ENCODE assay signal across 8 mouse cellular contexts in the genomic region with DNA sequence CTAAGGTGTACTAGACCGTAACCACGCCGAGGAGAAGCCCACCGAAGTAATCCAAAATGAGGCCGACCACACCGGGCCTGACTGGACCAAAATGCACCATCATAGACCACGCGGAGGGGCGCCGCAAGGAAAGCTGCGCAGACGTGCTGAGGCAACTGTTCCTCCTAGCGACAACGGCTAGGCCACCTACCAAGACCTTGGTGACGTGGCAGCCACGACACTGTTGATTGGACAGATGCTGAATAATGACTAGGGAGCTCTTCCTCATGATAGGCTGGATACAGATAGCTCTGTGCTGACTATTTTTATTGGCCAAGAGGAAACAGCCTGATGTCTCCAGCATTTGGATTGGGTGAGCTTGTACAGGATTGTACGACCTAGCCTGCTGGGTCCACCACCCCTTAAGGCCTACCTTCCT.
DNase-seq lines count a peak whose midpoint lies in the region; ATAC-seq and TF ChIP-seq lines count a peak whose summit lies in the region.

No protein-coding gene starts in this region.

- peak; percentile 91 for ATAC-seq in embryonic facial prominence, embryonic 15.5 days (ENCODE audit: insufficient number of reproducible peaks, low FRiP score, low TSS enrichment, low read depth)
- ATAC-seq in limb, embryonic 14.5 days (ENCODE audit: low FRiP score, low read depth): peak; percentile 92
- ATAC-seq in midbrain, postnatal 0 days (ENCODE audit: low FRiP score): peak; percentile 96

- no peaks in the 10 kb centered on the region for H3K36me3 ChIP-seq in embryonic facial prominence, embryonic 15.5 days
- no peaks in the 10 kb centered on the region for H3K36me3 ChIP-seq in limb, embryonic 14.5 days (ENCODE audit: control insufficient read depth, insufficient read depth, low read length)
- H3K36me3 ChIP-seq in midbrain, postnatal 0 days (ENCODE audit: insufficient read depth, low read length): no peaks in the 10 kb centered on the region

- no peaks in the 10 kb centered on the region; the same call in 1 of the 2 replicates for H3K4me1 ChIP-seq in bone marrow, adult 2 months (ENCODE audit: control insufficient read depth, insufficient read depth, low read length)
- H3K4me1 ChIP-seq in embryonic facial prominence, embryonic 15.5 days: peaks cover 24% of the 10 kb centered on the region
- H3K4me1 ChIP-seq in limb, embryonic 14.5 days (ENCODE audit: control insufficient read depth, insufficient read depth, low read length): peaks cover 28% of the 10 kb centered on the region
- H3K4me1 ChIP-seq in midbrain, postnatal 0 days (ENCODE audit: insufficient read depth, low read length): 0 out of 2 replicates have a peak, but pooled peaks cover 2% of the 10 kb centered on the region

- DNase-seq in 416B (ENCODE audit: low read depth): peak; percentile 99
- peak; percentile 95 for DNase-seq in heart, adult 8-10 months (ENCODE audit: low spot score)
- DNase-seq in kidney, adult 9 months: peak; percentile 99
- DNase-seq in limb, embryonic 14.5 days (ENCODE audit: low spot score): peak; percentile 96
- DNase-seq in midbrain, postnatal 0 days (ENCODE audit: low spot score): peak; percentile 97
- peak; percentile 67 to 75 for DNase-seq in spleen, postnatal 14 days (ENCODE audit: low spot score in 2 of 2)

- peak overlapping the region; percentile 43 for H3K4me2 ChIP-seq in embryonic facial prominence, embryonic 15.5 days (replicated peaks)
- peak overlapping the region; percentile 53 for H3K4me2 ChIP-seq in limb, embryonic 14.5 days (replicated peaks; ENCODE audit: low read depth, low read length, severe bottlenecking)
- H3K4me2 ChIP-seq in midbrain, postnatal 0 days (ENCODE audit: low read depth, low read length, poor library complexity, severe bottlenecking): peak overlapping the region; percentile 52

- WGBS in bone marrow, adult 2 months: 55% methylated on average over 17 of the region's 17 CpGs
- 48% methylated on average over 17 of the region's 17 CpGs for WGBS in embryonic facial prominence, embryonic 15.5 days
- WGBS in limb, embryonic 14.5 days: 49% methylated on average over 17 of the region's 17 CpGs
- 44% methylated on average over 17 of the region's 17 CpGs for WGBS in midbrain, postnatal 0 days

- H3K27ac ChIP-seq in bone marrow, adult 2 months (ENCODE audit: control insufficient read depth, insufficient read depth, low read depth, low read length, poor library complexity): peak overlapping the region; percentile 0; the same call in 1 of the 2 replicates
- H3K27ac ChIP-seq in embryonic facial prominence, embryonic 15.5 days (replicated peaks): peak overlapping the region; percentile 85
- peak overlapping the region; percentile 74 for H3K27ac ChIP-seq in limb, embryonic 14.5 days (replicated peaks; ENCODE audit: low read depth, low read length)
- H3K27ac ChIP-seq in midbrain, postnatal 0 days (ENCODE audit: low read depth, low read length): peak overlapping the region; percentile 80

- no peaks in the 10 kb centered on the region for H3K27me3 ChIP-seq in embryonic facial prominence, embryonic 15.5 days
- no peaks in the 10 kb centered on the region for H3K27me3 ChIP-seq in limb, embryonic 14.5 days (ENCODE audit: control insufficient read depth, insufficient read depth, low read length)
- no peaks in the 10 kb centered on the region for H3K27me3 ChIP-seq in midbrain, postnatal 0 days (ENCODE audit: insufficient read depth, low read length)

- TF ChIP-seq CTCF in bone marrow, adult 2 months (IDR thresholded peaks at IDR 0.05; ENCODE audit: control insufficient read depth, insufficient read depth, low read length): no peak
- TF ChIP-seq CTCF in midbrain, postnatal 0 days (IDR thresholded peaks at IDR 0.05): no peak; the same call in 1 of the 2 replicates

- H3K4me3 ChIP-seq in bone marrow, adult 2 months (replicated peaks; ENCODE audit: control insufficient read depth, low read depth, low read length): peak overlapping the region; percentile 83
- H3K4me3 ChIP-seq in embryonic facial prominence, embryonic 15.5 days (replicated peaks): peak overlapping the region; percentile 58
- peak overlapping the region; percentile 58 for H3K4me3 ChIP-seq in limb, embryonic 14.5 days (replicated peaks; ENCODE audit: low read length)
- H3K4me3 ChIP-seq in midbrain, postnatal 0 days (ENCODE audit: low read depth, low read length): peak overlapping the region; percentile 50

- peak; percentile 84 for TF ChIP-seq POLR2A in bone marrow, adult 2 months (IDR thresholded peaks at IDR 0.05; ENCODE audit: borderline replicate concordance, control insufficient read depth, low read depth, low read length)
- no peak for TF ChIP-seq POLR2A in limb, embryonic 14.5 days (IDR thresholded peaks at IDR 0.05; ENCODE audit: borderline replicate concordance, extremely low read depth, insufficient read depth, insufficient read length)

- H3K9me3 ChIP-seq in embryonic facial prominence, embryonic 15.5 days (replicated peaks): 0 out of 2 replicates have a peak, but pooled peaks cover 3% of the 10 kb centered on the region
- peaks cover 15% of the 10 kb centered on the region; the same call in 1 of the 2 replicates for H3K9me3 ChIP-seq in limb, embryonic 14.5 days (ENCODE audit: control insufficient read depth, low read length)
- H3K9me3 ChIP-seq in midbrain, postnatal 0 days (ENCODE audit: low read length): 0 out of 2 replicates have a peak, but pooled peaks cover 6% of the 10 kb centered on the region

- peak overlapping the region; percentile 35 for H3K9ac ChIP-seq in embryonic facial prominence, embryonic 15.5 days
- peak overlapping the region; percentile 70 for H3K9ac ChIP-seq in limb, embryonic 14.5 days (ENCODE audit: low read depth, low read length, severe bottlenecking)
- peak overlapping the region; percentile 66 for H3K9ac ChIP-seq in midbrain, postnatal 0 days (replicated peaks; ENCODE audit: low read length, poor library complexity, severe bottlenecking)

Comparison
In these comparisons a context has a peak if more than half of its experiments do, and no peak if none do; other contexts are left out.
1. Peak in every context shown above with its lines: DNase-seq, ATAC-seq, H3K4me3 ChIP-seq and H3K27ac ChIP-seq.
2. H3K27ac ChIP-seq: peak in every context shown above with its lines; median percentile 85 in embryonic facial prominence, embryonic 15.5 days; 80 in midbrain, postnatal 0 days; 74 in limb, embryonic 14.5 days; 0 in bone marrow, adult 2 months.